Mouse (Mus musculus) myocyte (in vitro differentiated cells): Measurements from ENCODE around the gene Med29.

ENCODE experiments used
- CEBPB ChIP-seq: IDR thresholded peaks from 2 replicates; pipeline ENCODE4 v1.6.1; 2011; ENCODE audit warnings: mild to moderate bottlenecking, moderate library complexity; ENCODE audit not compliant: poor library complexity, insufficient read depth, severe bottlenecking
- MAX ChIP-seq: IDR thresholded peaks from one replicate; pipeline ENCODE4 v1.6.1; 2011; ENCODE audit warnings: low read depth, mild to moderate bottlenecking, control low read depth
- POLR2A ChIP-seq: IDR thresholded peaks from one replicate; pipeline ENCODE4 v1.6.1; 2011; ENCODE audit warnings: low read depth, mild to moderate bottlenecking, control low read depth, moderate library complexity; ENCODE audit not compliant: insufficient read length
- POLR2AphosphoS2 ChIP-seq: IDR thresholded peaks from one replicate; pipeline ENCODE4 v1.6.1; 2011; ENCODE audit warnings: low read depth, control low read depth; ENCODE audit not compliant: insufficient read length
- SRF ChIP-seq: IDR thresholded peaks from one replicate; pipeline ENCODE4 v1.6.1; 2011; ENCODE audit warnings: low read depth; ENCODE audit not compliant: control insufficient read depth, insufficient read length
- USF1 ChIP-seq: IDR thresholded peaks from one replicate; pipeline ENCODE4 v1.6.1; 2011; ENCODE audit warnings: low read depth, mild to moderate bottlenecking, control low read depth, moderate library complexity

- TF ChIP-seq SRF (no peak), POLR2AphosphoS2 (no peak), POLR2A (no peak), CEBPB (no peak), USF1 (no peak), MAX (no peak)
These were observed 5.5 kb upstream of the Med29 start for GRCm38 (mm10) chr7:28398000-28398399.
